Mouse (Mus musculus): ENCODE measurements around the gene Ermard. TPM values are rescaled to one million over a fixed set of nuclear protein-coding genes. Genes with fewer than 3 reads are reported as not detected.

Gene Ermard
- polyA plus RNA-seq, 1 experiment from 2014 or later, result 60.1 TPM

- no peak for DNase-seq (ENCODE audit: low spot score)
- ATAC-seq (replicated peaks; ENCODE audit: low FRiP score, low read depth), result no peak
- Histone ChIP-seq H3K4me1 (replicated peaks; ENCODE audit: insufficient read depth, low read length) (no peaks in the 10 kb centered on the region), H3K4me3 (replicated peaks; ENCODE audit: low read depth, low read length) (no peak overlapping the region), H3K9me3 (replicated peaks; ENCODE audit: low read length) (no peaks in the 10 kb centered on the region), H3K4me2 (ENCODE audit: low read length) (no peak overlapping the region), H3K27ac (no peak overlapping the region), H3K27me3 (ENCODE audit: insufficient read depth, low read length) (no peaks in the 10 kb centered on the region), H3K36me3 (ENCODE audit: insufficient read depth, low read length) (no peaks in the 10 kb centered on the region), H3K9ac (ENCODE audit: low read depth, low read length) (no peak overlapping the region)
- TF ChIP-seq CTCF (IDR thresholded peaks at IDR 0.05; ENCODE audit: low read depth), result no peak
- WGBS, result 76% methylated on average over 4 of the region's 4 CpGs
Measured at GRCm38 (mm10) chr17:15101355-15101754, 60.3 kb downstream of the Ermard start.

- no peak for TF ChIP-seq CTCF (IDR thresholded peaks at IDR 0.05; ENCODE audit: low read depth)
- H3K36me3 ChIP-seq (ENCODE audit: insufficient read depth, low read length), result no peaks in the 10 kb centered on the region
- no peak for ATAC-seq (replicated peaks; ENCODE audit: low FRiP score, low read depth)
- H3K27ac ChIP-seq, result no peak overlapping the region
- 90% methylated on average over 9 of the region's 9 CpGs for WGBS
- H3K4me3 ChIP-seq (replicated peaks; ENCODE audit: low read depth, low read length), result no peak overlapping the region
- H3K9me3 ChIP-seq (replicated peaks; ENCODE audit: low read length), result no peaks in the 10 kb centered on the region
- no peaks in the 10 kb centered on the region for H3K27me3 ChIP-seq (ENCODE audit: insufficient read depth, low read length)
- no peak overlapping the region for H3K9ac ChIP-seq (ENCODE audit: low read depth, low read length)
- no peak overlapping the region for H3K4me2 ChIP-seq (ENCODE audit: low read length)
- DNase-seq (ENCODE audit: low spot score), result no peak
- 0 out of 2 replicates have a peak, but pooled peaks cover 7% of the 10 kb centered on the region for H3K4me1 ChIP-seq (replicated peaks; ENCODE audit: insufficient read depth, low read length)
Measured at GRCm38 (mm10) chr17:15107143-15107649, 66.2 kb downstream of the Ermard start.

- peak overlapping the region; percentile 32 for H3K4me2 ChIP-seq (ENCODE audit: low read length)
- no peaks in the 10 kb centered on the region for H3K9me3 ChIP-seq (replicated peaks; ENCODE audit: low read length)
- H3K36me3 ChIP-seq (ENCODE audit: insufficient read depth, low read length), result no peaks in the 10 kb centered on the region
- H3K27ac ChIP-seq, result 0 out of 2 replicates have a peak overlapping the region, but pooled peaks have one; percentile 13
- 0 out of 2 replicates have a peak, but pooled peaks cover 7% of the 10 kb centered on the region for H3K4me1 ChIP-seq (replicated peaks; ENCODE audit: insufficient read depth, low read length)
- TF ChIP-seq CTCF (IDR thresholded peaks at IDR 0.05; ENCODE audit: low read depth), result no peak
- H3K27me3 ChIP-seq (ENCODE audit: insufficient read depth, low read length), result no peaks in the 10 kb centered on the region
- ATAC-seq (replicated peaks; ENCODE audit: low FRiP score, low read depth), result peak; percentile 71
- no peak overlapping the region for H3K9ac ChIP-seq (ENCODE audit: low read depth, low read length)
- 13% methylated on average over 20 of the region's 20 CpGs for WGBS
- H3K4me3 ChIP-seq (replicated peaks; ENCODE audit: low read depth, low read length), result no peak overlapping the region
- peak; percentile 78 for DNase-seq (ENCODE audit: low spot score)
Measured at GRCm38 (mm10) chr17:15108473-15109441, 67.7 kb downstream of the Ermard start.

DNA sequence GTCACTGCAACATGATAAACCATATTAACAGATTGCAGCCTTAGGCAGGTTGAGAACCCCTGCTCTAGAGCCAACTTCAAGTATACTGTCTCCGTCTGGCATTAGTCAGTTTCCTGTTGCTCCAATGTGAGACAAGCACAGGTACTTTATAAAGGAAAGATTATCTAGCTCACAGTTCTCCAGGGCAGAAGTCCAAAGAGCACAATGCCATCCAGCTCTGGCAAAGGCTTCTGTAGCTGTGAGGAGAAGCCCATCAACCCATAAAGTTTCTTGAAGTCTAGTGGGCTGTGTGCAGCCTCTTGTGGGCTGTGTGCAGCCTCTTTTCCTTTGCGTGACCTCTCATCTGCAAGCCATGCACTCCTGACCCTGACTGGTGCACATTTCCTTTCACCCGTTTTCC, 74.5 kb downstream of the Ermard start:
- Histone ChIP-seq H3K4me2 (ENCODE audit: low read length) (no peak overlapping the region), H3K4me1 (replicated peaks; ENCODE audit: insufficient read depth, low read length) (no peaks in the 10 kb centered on the region; the same call in 1 of the 2 replicates), H3K4me3 (replicated peaks; ENCODE audit: low read depth, low read length) (no peak overlapping the region), H3K9ac (ENCODE audit: low read depth, low read length) (no peak overlapping the region), H3K9me3 (replicated peaks; ENCODE audit: low read length) (no peaks in the 10 kb centered on the region), H3K27ac (no peak overlapping the region), H3K36me3 (ENCODE audit: insufficient read depth, low read length) (no peaks in the 10 kb centered on the region), H3K27me3 (ENCODE audit: insufficient read depth, low read length) (no peaks in the 10 kb centered on the region)
- ATAC-seq (replicated peaks; ENCODE audit: low FRiP score, low read depth) (no peak), DNase-seq (ENCODE audit: low spot score) (no peak)
- 56% methylated on average over 3 of the region's 3 CpGs for WGBS
- TF ChIP-seq CTCF (IDR thresholded peaks at IDR 0.05; ENCODE audit: low read depth), result no peak

- Histone ChIP-seq H3K4me1 (replicated peaks; ENCODE audit: insufficient read depth, low read length) (no peaks in the 10 kb centered on the region; the same call in 1 of the 2 replicates), H3K4me3 (replicated peaks; ENCODE audit: low read depth, low read length) (no peak overlapping the region), H3K9me3 (replicated peaks; ENCODE audit: low read length) (no peaks in the 10 kb centered on the region), H3K4me2 (ENCODE audit: low read length) (no peak overlapping the region), H3K27ac (no peak overlapping the region), H3K36me3 (ENCODE audit: insufficient read depth, low read length) (no peaks in the 10 kb centered on the region), H3K27me3 (ENCODE audit: insufficient read depth, low read length) (no peaks in the 10 kb centered on the region), H3K9ac (ENCODE audit: low read depth, low read length) (no peak overlapping the region)
- TF ChIP-seq CTCF (IDR thresholded peaks at IDR 0.05; ENCODE audit: low read depth), result no peak
- WGBS, result 93% methylated on average over 4 of the region's 4 CpGs
- DNase-seq (ENCODE audit: low spot score) (no peak), ATAC-seq (replicated peaks; ENCODE audit: low FRiP score, low read depth) (no peak)
Measured at GRCm38 (mm10) chr17:15120096-15120495, 79.1 kb downstream of the Ermard start.

DNA sequence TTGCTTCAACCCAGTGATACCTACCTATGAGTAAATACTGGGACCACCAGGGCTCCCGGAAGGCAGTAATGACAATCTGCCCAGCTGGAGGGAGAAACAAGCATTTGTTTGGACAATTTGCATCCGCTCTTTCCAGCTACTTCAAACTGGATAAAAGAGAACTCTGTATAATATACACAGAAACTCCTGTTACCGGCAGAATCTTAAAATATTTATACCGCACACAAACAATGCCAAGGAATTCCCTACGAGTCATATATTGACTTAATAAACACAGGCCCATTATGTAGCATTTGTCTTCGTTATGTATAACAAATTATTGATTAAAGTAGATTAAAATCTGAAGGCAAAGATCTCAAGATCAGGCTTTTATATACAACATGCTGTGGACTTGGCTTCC, 79.6 kb downstream of the Ermard start:
- DNase-seq (ENCODE audit: low spot score) (no peak), ATAC-seq (replicated peaks; ENCODE audit: low FRiP score, low read depth) (no peak)
- Histone ChIP-seq H3K27ac (no peak overlapping the region), H3K36me3 (ENCODE audit: insufficient read depth, low read length) (no peaks in the 10 kb centered on the region), H3K9me3 (replicated peaks; ENCODE audit: low read length) (no peaks in the 10 kb centered on the region), H3K4me1 (replicated peaks; ENCODE audit: insufficient read depth, low read length) (no peaks in the 10 kb centered on the region; the same call in 1 of the 2 replicates), H3K27me3 (ENCODE audit: insufficient read depth, low read length) (no peaks in the 10 kb centered on the region), H3K9ac (ENCODE audit: low read depth, low read length) (no peak overlapping the region), H3K4me2 (ENCODE audit: low read length) (no peak overlapping the region), H3K4me3 (replicated peaks; ENCODE audit: low read depth, low read length) (no peak overlapping the region)
- 86% methylated on average over 6 of the region's 6 CpGs for WGBS
- no peak for TF ChIP-seq CTCF (IDR thresholded peaks at IDR 0.05; ENCODE audit: low read depth)

Data from kidney, postnatal 0 days (tissue).